Mouse (Mus musculus): ENCODE measurements around the gene Acot7. TPM values are rescaled to one million over a fixed set of nuclear protein-coding genes. Genes with fewer than 3 reads are reported as not detected.
A peak's percentile ranks its signal among the peaks of the same experiment; 100 is the strongest.

Gene Acot7
- polyA plus RNA-seq, 1 experiment: 118 TPM

- Histone ChIP-seq H3K4me1 (ENCODE audit: control insufficient read depth, insufficient read depth, low read length) (no peaks in the 10 kb centered on the region), H3K4me3 (replicated peaks; ENCODE audit: extremely low read depth, low read depth, low read length) (no peak overlapping the region)
- WGBS: 69% methylated on average over 11 of the region's 11 CpGs
- TF ChIP-seq CTCF (IDR thresholded peaks at IDR 0.05; ENCODE audit: insufficient read depth, low read length) (no peak), POLR2A (IDR thresholded peaks at IDR 0.05; ENCODE audit: borderline replicate concordance, extremely low read depth, low read depth, low read length) (no peak)
- no peak for DNase-seq
These were observed 31.7 kb upstream of the Acot7 start for GRCm38 (mm10) chr4:152146033-152146827.

GRCm38 (mm10) chr4:152150546-152150945, 27.4 kb upstream of the Acot7 start:
- peaks cover 7% of the 10 kb centered on the region; the same call in 1 of the 2 replicates for H3K4me1 ChIP-seq (ENCODE audit: control insufficient read depth, insufficient read depth, low read length)
- no peak overlapping the region for H3K4me3 ChIP-seq (replicated peaks; ENCODE audit: extremely low read depth, low read depth, low read length)
- WGBS: 75% methylated on average over 4 of the region's 4 CpGs
- no peak for TF ChIP-seq POLR2A (IDR thresholded peaks at IDR 0.05; ENCODE audit: borderline replicate concordance, extremely low read depth, low read depth, low read length)
- TF ChIP-seq CTCF (IDR thresholded peaks at IDR 0.05; ENCODE audit: insufficient read depth, low read length): no peak
- DNase-seq: no peak

- H3K4me1 ChIP-seq (ENCODE audit: control insufficient read depth, insufficient read depth, low read length): peaks cover 7% of the 10 kb centered on the region; the same call in 1 of the 2 replicates
- H3K4me3 ChIP-seq (replicated peaks; ENCODE audit: extremely low read depth, low read depth, low read length): peak overlapping the region; percentile 14
- whole genome bisulfite sequencing: 41% methylated on average over 7 of the region's 7 CpGs
- no peak for TF ChIP-seq CTCF (IDR thresholded peaks at IDR 0.05; ENCODE audit: insufficient read depth, low read length)
- no peak for TF ChIP-seq POLR2A (IDR thresholded peaks at IDR 0.05; ENCODE audit: borderline replicate concordance, extremely low read depth, low read depth, low read length)
- DNase-seq: no peak
These were observed 26.4 kb upstream of the Acot7 start for GRCm38 (mm10) chr4:152151451-152151965.

GRCm38 (mm10) chr4:152151966-152152544, 25.9 kb upstream of the Acot7 start, which contains the start of gene Espn:
Espn (minus strand) TSS chr4:152152371.
- peak; percentile 72 for DNase-seq
- Histone ChIP-seq H3K4me3 (replicated peaks; ENCODE audit: extremely low read depth, low read depth, low read length) (peak within 1 kb of the TSS; percentile 14), H3K4me1 (ENCODE audit: control insufficient read depth, insufficient read depth, low read length) (peaks cover 7% of the 10 kb centered on the region; the same call in 1 of the 2 replicates)
- no peak for TF ChIP-seq CTCF (IDR thresholded peaks at IDR 0.05; ENCODE audit: insufficient read depth, low read length)
- peak; percentile 26; the same call in 1 of the 2 replicates for TF ChIP-seq POLR2A (IDR thresholded peaks at IDR 0.05; ENCODE audit: borderline replicate concordance, extremely low read depth, low read depth, low read length)
- 3% methylated on average over 57 of the region's 57 CpGs for WGBS

GRCm38 (mm10) chr4:152153771-152154177, 24.2 kb upstream of the Acot7 start:
- no peak; the same call in 1 of the 2 replicates for TF ChIP-seq POLR2A (IDR thresholded peaks at IDR 0.05; ENCODE audit: borderline replicate concordance, extremely low read depth, low read depth, low read length)
- TF ChIP-seq CTCF (IDR thresholded peaks at IDR 0.05; ENCODE audit: insufficient read depth, low read length): peak; percentile 86
- WGBS: 2% methylated on average over 23 of the region's 23 CpGs
- peak; percentile 89 for DNase-seq
- Histone ChIP-seq H3K4me3 (replicated peaks; ENCODE audit: extremely low read depth, low read depth, low read length) (peak overlapping the region; percentile 23), H3K4me1 (ENCODE audit: control insufficient read depth, insufficient read depth, low read length) (peaks cover 11% of the 10 kb centered on the region; the same call in 1 of the 2 replicates)

GRCm38 (mm10) chr4:152155019-152155418, 22.9 kb upstream of the Acot7 start:
- no peak for DNase-seq
- TF ChIP-seq CTCF (IDR thresholded peaks at IDR 0.05; ENCODE audit: insufficient read depth, low read length): no peak
- no peak for TF ChIP-seq POLR2A (IDR thresholded peaks at IDR 0.05; ENCODE audit: borderline replicate concordance, extremely low read depth, low read depth, low read length)
- H3K4me3 ChIP-seq (replicated peaks; ENCODE audit: extremely low read depth, low read depth, low read length): no peak overlapping the region
- 55% methylated on average over 4 of the region's 4 CpGs for WGBS
- peaks cover 11% of the 10 kb centered on the region; the same call in 1 of the 2 replicates for H3K4me1 ChIP-seq (ENCODE audit: control insufficient read depth, insufficient read depth, low read length)

- WGBS: 16% methylated on average over 21 of the region's 21 CpGs
- Histone ChIP-seq H3K4me1 (ENCODE audit: control insufficient read depth, insufficient read depth, low read length) (peaks cover 11% of the 10 kb centered on the region; the same call in 1 of the 2 replicates), H3K4me3 (replicated peaks; ENCODE audit: extremely low read depth, low read depth, low read length) (no peak overlapping the region)
- peak; percentile 60 for DNase-seq
- TF ChIP-seq CTCF (IDR thresholded peaks at IDR 0.05; ENCODE audit: insufficient read depth, low read length) (peak; percentile 77), POLR2A (IDR thresholded peaks at IDR 0.05; ENCODE audit: borderline replicate concordance, extremely low read depth, low read depth, low read length) (no peak)
These were observed 20.0 kb upstream of the Acot7 start for GRCm38 (mm10) chr4:152157779-152158584.

GRCm38 (mm10) chr4:152158585-152159284, 19.2 kb upstream of the Acot7 start, which contains the start of gene Hes2:
Hes2 (plus strand) TSS chr4:152158867.
- H3K4me1 ChIP-seq (ENCODE audit: control insufficient read depth, insufficient read depth, low read length): peaks cover 6% of the 10 kb centered on the region; the same call in 1 of the 2 replicates
- peak within 1 kb of the TSS; percentile 1 for H3K4me3 ChIP-seq (replicated peaks; ENCODE audit: extremely low read depth, low read depth, low read length)
- TF ChIP-seq POLR2A (IDR thresholded peaks at IDR 0.05; ENCODE audit: borderline replicate concordance, extremely low read depth, low read depth, low read length) (no peak), CTCF (IDR thresholded peaks at IDR 0.05; ENCODE audit: insufficient read depth, low read length) (no peak)
- no peak for DNase-seq
- 4% methylated on average over 35 of the region's 35 CpGs for WGBS

Data from lung, adult 2 months (tissue).